Mouse (Mus musculus): Measurements from ENCODE around the gene Tgm2.

DNA sequence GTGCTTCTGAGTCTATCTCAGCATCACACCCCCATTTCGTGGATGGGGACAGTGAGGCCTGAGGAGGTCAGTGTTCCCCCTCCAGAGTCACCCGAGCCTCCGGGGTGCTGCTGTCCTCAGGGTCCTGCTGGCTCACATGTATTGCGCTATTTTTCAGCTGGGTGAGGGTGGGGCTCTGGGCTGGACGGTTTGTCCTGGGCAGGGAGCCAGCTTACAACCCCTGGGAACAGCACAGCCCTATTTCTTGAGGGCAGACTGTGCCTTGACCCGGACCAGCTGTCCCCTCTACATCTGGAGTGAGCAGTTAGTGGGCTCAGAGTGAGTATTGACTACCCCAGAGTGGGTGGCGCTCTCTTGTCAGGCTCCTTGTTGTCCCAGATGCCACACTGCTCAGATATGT lies 44.9 kb upstream of the Tgm2 start:
- TF ChIP-seq POLR2A (IDR thresholded peaks at IDR 0.05; ENCODE audit: control insufficient read depth, low read depth, low read length), result no peak
- no peak for TF ChIP-seq CTCF (IDR thresholded peaks at IDR 0.05; ENCODE audit: control insufficient read depth, insufficient read depth, insufficient replicate concordance, low read depth, low read length)

Measured in testis, adult 2 months (tissue).